Mouse (Mus musculus) layer of hippocampus, postnatal 14 days (tissue): ENCODE results near the gene Clnk. TPM values are rescaled to one million over a fixed set of nuclear protein-coding genes. Genes with fewer than 3 reads are reported as not detected.
"Not testable (repeated sequence)": the region's sequence is repeated elsewhere in the genome, so short reads cannot be mapped to it uniquely, and the experiment has no call there.

Experiments used
- DNase-seq, 2 experiments: peaks; one replicate each; pipeline ENCODE4 v3.0.0; 2021 to 2022; ENCODE audit warnings: low spot score in 2 of 2, mixed read lengths in 1 of 2
- long read RNA-seq, 2 experiments: library from polyadenylated mRNA; stranded (forward); transcript quantifications; one replicate each; pipeline ENCODE4 v2.0.0; 2021
- total RNA-seq, 2 experiments: library from RNA; stranded (reverse); gene quantifications; 2 replicates each; pipeline ENCODE4 v1.2.3; 2021

The Clnk gene
- total RNA-seq: under 1 TPM; 0.25 to 0.29 TPM
- long read RNA-seq, experiment 1, partial matches to known transcripts: 0 of 4 reads
- long read RNA-seq, experiment 1, other reads (novel, unspliced or antisense): 4 of 4 reads
- long read RNA-seq, experiment 2, partial matches to known transcripts: 0 of 3 reads
- long read RNA-seq, experiment 2, other reads (novel, unspliced or antisense): 3 of 3 reads

DNA sequence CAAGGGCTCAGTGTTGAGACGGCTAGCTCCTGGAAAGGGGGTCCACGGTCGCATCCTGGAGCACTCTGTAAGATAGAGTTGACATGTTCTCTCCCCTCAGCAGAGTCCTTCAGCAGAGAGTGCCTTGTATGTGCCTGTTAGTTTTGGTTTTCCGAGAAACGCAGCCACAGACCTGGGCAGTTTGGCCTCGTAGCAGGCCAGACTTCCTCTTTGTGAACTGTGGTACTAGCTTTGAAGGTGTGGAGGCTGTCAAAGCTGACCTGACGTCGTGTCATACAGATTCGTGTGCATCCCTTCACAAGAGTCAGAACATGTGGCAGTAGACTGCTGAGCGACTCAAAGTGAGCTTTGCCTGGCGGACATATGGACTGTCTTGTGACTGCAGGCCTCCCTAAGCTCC lies at the start of gene Clnk:
Clnk (minus strand) TSS at position 191 of the 400 bp plus-strand sequence.
- DNase-seq: no peak

DNA sequence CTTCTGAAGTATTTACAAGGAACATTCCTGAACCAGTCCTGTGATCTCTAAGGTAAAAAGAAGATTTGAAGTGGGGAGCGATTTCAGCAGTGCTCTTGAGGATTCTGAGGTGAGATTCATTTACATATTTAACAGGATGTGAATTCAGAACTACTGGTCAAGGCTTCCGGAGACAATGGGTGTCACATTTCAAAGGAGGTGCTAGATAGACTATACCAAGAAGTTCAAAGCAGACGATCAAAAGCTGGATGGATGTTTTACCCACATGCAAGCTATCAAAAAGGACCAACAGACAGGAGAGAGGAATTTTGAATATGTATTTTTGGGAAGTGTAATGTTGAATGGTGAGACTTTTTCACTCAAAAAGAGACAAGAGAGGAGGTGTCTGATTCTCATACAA lies 28.7 kb upstream of the Clnk start:
- no peak for DNase-seq

DNA sequence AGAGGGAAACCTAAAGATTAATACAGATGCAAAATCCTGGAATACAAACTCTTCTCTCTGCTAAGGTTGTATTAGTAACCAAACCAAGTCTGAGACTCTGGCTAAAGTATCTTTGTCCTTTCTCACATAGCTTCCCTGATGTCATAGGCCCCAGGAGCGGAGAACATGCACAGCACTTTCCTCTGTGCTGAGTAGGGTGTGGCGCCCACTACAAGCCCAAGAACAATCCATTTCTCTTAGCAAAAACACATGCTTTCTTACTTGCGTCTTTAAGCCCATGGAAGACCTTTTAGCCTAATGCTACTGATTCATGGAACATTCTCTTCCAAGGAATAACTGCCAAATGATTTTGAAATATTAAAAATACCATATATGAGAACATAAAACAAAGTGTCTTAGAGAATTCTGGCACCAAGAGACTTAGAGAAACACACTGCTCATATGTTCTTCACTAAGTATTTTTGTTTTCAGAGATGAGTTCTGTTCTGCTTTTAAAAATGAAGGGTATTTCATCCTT lies 28.0 kb upstream of the Clnk start:
- no peak for DNase-seq

DNA sequence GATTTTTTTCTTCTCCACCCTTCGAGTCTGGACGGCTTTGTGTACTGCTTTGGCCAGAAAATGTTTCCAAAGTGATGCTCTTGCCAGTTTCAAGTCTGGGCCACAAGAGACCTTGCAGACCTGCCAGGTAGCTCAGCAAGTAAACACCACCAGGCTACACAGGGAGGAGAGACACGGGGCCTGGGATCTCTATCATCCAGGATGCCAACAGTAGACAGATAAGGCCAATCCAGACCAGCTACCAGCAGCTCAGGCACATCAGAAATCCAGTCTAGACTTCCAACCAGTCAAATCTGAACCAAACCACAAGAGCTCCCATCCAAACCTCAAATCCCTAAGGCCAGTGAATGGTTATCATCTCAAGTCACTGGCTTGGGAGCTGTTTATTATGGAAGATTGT lies 26.3 kb upstream of the Clnk start:
- peak in 1 of 2 experiments; percentile 42 for DNase-seq

DNA sequence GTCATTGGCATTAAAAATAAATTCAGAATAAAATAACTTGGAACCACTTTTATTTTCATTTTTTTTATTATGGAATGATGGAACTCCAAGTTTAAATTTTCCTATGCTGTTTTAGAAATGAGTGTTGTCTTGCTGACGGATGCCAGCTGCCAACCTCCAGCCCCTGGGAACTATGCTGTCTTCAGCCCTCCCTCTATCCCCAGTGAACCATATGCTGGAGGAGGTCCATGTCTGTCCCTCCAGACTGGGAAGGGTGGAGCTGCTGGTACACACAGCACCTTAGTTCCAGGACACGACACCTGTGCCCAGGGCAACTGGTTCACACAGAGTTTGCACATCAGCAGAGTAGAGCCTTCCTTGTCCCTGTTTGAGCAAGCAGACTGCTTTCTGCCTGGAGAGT lies 22.4 kb upstream of the Clnk start:
- DNase-seq: no peak

DNA sequence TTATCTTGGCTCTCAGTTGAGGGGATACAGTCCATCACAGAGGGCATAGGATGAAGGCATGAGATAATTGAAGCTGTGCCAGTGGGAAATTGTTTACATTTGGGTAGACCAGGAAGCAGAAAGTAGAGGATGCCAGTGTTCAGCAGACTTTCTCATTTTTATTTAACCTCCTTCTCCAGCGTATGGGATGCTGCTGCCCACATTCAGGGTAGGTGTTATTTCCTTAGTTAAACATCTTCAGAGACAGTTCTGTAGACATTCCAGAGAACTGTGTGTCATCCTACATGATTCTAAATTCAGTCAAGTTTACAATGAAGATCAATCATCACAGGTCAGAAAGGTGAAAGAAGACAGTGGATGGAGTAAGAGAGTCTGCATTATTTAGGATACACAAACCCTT lies 12.0 kb upstream of the Clnk start:
- no peak for DNase-seq

DNA sequence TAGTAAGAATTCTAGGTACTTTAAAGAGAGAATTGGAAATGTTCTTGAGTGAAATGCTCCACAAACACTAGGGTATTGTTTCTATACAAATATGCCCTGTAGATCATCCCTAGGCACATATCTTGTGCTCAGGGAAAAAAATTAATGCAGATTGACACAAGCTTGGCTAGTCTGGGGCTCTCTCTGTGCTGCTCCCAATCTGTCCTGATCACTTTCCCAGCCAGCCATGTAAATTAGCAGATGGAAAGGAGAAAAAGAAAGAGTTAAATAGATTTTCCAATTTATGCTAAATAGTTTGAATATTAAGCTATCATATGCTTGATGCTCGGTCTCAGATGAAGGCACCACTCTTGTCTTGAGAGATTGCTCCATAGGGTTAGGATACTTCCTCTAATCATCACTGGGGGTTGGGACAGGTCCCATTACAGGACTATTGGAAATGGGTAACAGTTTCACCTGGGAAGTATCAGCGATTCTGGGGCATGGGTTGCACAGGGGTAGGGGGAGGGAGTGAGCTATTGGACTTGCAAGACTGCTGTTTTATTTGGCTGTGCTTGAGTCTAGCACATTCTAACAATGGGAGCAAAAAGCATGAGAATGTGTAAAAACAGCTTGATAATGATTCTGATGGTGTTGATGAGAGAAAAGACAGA lies 10.1 kb upstream of the Clnk start:
- peak in 1 of 2 experiments; percentile 53 for DNase-seq

DNA sequence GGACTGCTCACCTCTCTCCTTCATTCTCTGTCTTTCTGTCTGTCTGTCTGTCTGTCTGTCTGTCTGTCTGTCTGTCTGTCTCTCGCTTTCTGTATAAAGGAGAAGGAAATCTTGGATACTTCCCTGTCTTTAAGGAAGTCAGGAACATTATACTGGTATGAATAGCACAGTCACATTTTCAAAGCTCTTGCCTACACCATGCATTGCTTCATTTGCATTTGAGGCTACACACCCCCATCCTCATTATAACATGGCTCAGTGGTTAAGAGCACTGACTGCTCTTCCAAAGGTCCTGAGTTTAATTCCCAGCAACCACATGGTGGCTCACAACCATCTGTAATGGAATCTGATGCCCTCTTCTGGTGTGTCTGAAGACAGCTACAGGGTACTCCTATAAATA lies 6.0 kb upstream of the Clnk start:
- DNase-seq: not testable (repeated sequence)

DNA sequence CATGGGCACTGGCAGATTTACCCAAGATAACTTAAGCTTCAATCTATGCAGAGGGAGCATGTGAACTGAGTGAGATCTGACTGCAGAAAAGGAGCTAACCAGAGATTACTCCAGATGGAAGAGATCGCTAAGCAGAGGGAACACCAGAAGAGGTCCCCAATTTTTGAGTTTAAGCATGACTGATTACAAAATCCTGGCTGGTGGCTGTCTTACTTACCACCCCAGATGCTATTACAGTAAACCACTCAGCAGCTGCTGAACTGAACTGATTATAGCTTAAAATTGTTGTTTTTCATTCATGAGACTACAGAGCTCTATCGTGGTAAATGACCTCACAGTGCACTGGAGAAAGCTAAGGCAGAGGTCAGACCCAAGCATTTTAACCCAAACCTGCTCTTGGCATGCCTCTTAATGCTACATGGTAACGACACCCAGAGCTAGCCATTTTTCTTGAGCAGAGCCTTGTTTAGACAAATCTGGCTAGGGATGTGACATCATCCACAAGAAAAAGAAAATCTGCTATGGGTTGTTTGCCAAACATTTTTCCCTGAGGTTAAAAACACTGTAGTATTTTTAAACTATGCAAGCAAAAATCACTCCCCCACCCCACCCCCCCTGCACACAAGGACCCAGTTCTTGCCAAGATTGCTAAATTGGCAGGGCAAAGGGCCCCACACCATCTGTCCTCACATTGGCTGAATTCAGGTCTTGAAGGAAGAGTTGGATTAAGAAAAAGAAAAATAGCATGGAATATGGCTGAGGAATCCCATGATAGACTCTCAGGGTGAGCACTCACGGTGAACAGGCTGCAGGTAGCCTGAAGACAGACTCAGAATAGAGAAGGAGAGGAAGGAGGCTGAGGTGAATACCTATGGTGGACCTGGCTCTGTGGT lies 5.4 kb upstream of the Clnk start:
- DNase-seq: peak; percentile 28 to 57

DNA sequence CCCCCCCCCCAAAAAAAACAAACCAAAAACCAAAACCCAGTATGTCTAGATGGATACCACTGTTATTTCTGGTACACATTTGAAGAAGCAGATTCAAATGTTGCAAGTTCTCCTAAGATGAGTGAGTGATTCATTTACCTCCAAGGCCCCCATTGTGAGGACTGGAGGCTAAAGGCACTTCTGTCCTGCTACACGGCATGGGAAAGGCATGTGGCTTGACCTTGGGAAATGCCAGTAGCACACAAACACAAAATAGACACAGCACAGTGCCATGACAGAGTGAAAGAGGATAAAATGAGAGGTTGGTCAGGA lies 4.8 kb upstream of the Clnk start:
- no peak for DNase-seq

DNA sequence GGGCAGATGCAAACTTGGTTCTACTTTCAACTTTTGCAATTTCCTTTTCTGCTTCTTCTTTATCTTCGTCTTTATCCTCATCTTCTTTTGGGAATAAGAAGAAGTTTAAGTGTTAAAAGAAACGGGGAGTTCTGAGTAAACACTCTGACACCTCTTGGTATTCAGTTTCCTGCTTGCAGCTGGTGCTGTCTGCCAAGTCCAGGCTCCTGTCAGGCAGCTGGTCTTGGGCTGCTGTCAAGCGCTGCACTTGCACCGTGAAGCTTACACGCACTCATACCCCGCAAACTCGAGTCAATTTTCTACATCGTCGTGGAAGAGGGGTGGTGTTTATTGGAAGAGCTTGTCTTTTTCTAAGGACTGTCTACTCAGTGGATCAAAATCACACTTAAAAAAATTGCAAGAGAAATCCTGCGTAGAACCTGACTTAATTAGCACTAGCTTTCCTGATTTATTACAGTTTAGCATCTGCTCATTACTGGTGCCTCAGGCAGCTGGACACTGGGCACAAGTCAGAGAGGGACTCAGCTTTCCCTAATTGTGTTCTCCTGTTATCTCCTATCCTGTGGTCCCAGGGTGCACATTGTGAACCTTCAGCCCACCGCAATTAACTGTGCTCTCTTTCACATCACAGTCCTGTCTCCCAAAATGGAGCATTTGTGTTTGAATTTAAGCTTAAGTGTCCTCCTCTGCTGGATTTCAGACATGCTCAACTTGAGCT lies 3.5 kb upstream of the Clnk start:
- DNase-seq: peak in 1 of 2 experiments; percentile 23

DNA sequence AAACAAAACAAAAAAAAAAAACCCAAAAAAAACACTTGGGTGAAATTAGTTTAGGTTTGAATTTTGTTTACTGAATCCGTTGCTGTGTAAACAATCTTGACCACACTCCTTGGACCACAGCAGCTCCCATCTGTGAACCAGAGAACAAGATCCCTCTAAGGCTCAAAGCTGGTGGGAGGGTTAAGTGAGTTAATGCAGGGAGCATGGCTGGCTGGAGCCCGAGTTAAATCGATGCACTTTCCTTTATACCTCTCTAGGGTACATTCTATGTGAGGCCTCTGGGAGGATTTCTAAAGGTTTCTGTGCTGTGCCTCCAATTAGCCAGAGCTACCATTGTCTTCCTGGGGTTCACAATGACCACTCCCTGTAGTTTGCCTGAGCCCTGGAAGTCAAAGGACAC lies 1.2 kb downstream of the Clnk start:
- no peak for DNase-seq

DNA sequence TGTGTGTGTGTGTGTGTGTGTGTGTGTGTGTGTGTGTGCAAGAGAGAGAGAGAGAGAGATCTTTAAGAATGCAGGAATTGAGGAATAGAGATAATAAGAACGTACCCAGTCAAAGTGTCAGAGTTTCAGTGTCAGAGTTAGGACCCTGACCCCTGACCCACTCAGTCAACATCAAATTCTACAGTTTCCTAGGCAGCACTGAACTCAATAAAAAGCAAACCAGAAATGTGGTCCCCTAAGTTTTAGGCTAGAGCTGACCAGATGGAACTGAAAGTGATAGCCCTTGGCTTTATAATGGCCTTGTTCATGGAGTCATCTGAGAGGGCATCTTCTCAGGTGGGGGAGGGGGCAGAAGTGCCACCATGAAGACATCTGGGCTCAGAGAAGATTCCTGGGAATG lies 1.7 kb downstream of the Clnk start:
- DNase-seq: no peak

DNA sequence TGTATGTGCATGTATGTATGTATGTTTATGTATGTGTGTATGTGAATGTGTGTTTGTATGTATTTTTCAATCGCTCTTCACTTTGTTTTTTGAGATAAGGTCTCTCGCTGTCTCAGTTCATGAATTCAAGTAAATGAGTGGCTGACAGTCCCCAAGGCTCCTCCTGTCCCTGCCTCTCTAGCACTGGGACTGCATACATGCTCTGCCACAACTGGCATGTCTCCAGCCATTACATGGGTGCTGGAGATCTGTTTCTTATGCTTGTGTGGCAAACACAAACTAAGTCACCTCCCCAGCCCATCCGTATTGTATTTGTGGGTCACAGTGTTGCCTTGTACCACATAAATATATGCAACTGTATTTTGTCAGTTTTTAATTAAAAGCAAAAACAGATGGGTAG lies 3.7 kb downstream of the Clnk start:
- no peak for DNase-seq

DNA sequence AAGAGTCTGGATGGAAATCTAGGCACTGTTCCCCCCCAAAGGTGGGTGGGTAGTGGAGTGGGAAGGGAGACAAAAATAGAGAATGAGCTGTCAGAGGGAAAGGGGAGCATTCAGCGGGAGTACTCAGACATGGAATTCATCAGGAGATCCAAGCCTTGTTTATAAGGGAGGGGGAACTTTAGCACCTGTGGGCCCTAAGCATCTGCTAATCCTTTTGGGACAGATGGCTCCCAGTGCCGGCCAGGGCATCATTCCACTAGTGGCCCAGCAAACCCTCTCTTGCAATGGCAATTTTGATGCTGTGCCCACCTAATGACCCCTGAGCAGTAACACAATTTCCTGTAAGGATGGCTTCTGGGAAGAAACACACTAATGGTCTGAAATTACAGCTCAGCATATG lies 5.0 kb downstream of the Clnk start:
- DNase-seq: peak in 1 of 2 experiments; percentile 7

DNA sequence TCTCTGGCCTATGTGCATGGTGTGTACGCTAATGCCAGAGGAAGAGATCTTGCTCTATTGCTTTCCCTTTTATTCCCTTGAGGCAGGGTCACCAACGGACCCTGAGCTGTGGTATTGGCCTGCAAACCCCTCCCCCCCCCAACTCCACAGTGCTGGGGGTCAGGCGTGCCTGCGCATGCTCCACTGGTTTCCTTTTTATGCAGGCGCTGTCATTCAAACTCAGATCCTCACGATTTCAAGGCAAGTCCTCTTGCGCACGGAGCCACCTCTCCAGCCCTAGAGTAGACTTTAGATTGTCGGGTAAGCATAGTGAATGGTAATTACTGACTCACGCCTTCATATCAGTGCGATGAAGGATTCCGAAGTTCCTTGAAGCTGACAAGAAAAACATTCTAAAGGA lies 6.1 kb downstream of the Clnk start:
- no peak for DNase-seq

DNA sequence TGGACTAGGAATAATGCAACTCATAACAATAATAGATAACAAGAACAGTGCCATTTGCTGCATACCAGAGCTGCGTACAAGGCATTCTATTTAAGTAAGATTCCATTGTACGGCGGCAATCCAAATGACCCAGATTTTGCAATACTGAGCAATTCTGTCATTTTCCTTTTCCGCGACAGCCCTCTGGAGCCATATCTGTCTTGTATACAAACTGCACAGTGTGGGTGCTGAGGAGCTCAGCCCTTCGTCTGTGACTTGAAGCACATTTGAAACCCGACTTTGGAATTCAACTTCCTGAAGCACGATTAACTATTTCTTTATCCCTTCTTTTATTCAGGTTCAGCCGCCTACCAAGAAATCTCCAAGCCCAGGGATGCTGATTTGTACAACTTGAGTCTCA lies 6.6 kb downstream of the Clnk start:
- DNase-seq: no peak

DNA sequence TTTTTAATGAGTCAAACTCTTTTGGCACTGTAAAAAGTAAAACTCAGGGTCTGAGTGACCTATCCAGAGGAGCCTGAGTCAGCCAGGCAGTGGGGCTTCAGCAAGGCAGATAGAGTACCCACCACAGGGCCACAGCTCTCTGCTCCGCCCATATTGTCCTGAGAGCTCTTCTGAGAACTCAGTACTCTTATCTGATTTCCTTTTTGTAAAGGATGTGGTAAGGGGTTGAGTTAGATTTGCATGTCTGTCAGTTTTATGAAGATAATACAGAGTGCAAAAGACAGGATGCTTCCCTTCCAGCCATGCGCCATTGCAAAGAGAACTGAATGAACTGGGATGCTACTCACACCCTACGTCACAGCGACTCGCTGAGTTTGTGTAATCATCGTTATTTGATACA lies 12.0 kb downstream of the Clnk start:
- no peak for DNase-seq

DNA sequence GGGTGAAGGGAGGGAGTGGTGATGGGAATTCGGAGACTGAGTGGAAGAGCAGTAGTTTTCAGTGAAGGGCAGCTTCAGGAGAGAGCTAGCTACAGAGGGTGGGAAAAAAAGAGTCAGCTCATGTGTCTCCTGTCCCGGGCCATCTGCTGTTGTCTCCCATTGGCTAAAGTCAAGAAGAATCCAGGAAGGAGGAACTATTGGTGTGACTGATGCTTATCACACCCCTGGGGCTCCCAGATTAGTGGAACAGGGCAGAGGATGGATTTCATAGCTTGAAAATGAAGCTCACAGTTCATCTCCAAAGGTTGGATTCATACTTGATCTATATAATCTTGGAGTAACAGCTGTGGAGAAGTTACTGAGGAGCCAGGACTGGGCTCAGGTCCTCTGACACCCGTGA lies 13.6 kb downstream of the Clnk start:
- DNase-seq: no peak

DNA sequence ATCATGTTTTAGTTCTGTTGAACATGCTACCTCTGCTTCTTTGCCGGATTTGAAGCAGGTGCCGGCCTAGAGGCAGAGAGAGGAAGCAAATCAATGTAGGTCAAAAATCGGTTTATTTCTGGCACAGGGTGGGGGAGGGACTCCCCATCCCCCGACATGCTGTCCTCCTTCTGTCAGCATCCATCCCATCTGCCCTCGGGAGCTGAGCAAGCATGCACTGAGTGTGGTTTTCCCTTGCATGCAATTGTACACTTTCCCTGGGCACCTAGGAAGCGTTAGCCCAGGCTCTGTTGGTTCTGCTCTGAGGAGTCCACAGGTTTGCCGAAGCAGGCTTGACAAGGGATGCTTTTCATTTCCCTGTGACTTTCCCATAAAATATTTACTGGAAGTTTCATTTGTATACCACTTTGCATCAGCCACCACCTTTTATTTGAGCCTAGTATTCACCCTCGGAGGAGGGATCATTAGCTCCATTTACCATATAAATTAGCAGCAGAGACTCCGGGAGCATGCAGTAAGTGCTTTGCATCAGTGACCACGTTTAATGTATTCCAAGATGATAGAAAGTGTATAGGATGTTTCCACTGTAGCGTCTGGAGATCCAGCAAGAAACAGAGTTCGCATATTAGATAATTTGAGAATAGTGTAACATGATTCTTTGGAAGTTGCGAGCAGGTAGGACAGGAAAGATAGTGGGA lies 14.2 kb downstream of the Clnk start:
- DNase-seq: peak in 1 of 2 experiments; percentile 52
